Mouse (Mus musculus) neural tube, embryonic 13.5 days (tissue): ENCODE data around the gene Tbx6. TPM values are rescaled to one million over a fixed set of nuclear protein-coding genes. Genes with fewer than 3 reads are reported as not detected.

Source experiments
- ATAC-seq: fragments of 200-750 bp; cut with Nextera tagmentation; 2 replicates; pipeline ENCODE4 v1.8.0; 2017; ENCODE audit warnings: low read depth, mild to moderate bottlenecking, moderate TSS enrichment, moderate library complexity
- H3K27ac ChIP-seq: fragments of 300-500 bp; sonication (generic); replicated peaks from 2 replicates; pipeline ENCODE4 v1.5.1; 2015; ENCODE audit warnings: moderate library complexity, mild to moderate bottlenecking, inconsistent platforms
- H3K27me3 ChIP-seq: fragments of 300-500 bp; sonication (generic); 2 replicates; pipeline ENCODE4 v1.6.1; 2015; ENCODE audit warnings: mild to moderate bottlenecking, inconsistent platforms
- H3K36me3 ChIP-seq: fragments of 300-500 bp; sonication (generic); 2 replicates; pipeline ENCODE4 v1.6.1; 2015; ENCODE audit warnings: mild to moderate bottlenecking, inconsistent platforms
- H3K4me1 ChIP-seq: fragments of 300-500 bp; sonication (generic); replicated peaks from 2 replicates; pipeline ENCODE4 v1.6.1; 2015; ENCODE audit warnings: inconsistent platforms
- H3K4me2 ChIP-seq: fragments of 300-500 bp; sonication (generic); 2 replicates; pipeline ENCODE4 v1.6.1; 2015; ENCODE audit warnings: inconsistent platforms, mild to moderate bottlenecking, moderate library complexity
- H3K4me3 ChIP-seq: fragments of 300-500 bp; sonication (generic); 2 replicates; pipeline ENCODE4 v1.5.1; 2015; ENCODE audit warnings: mild to moderate bottlenecking, inconsistent platforms
- H3K9ac ChIP-seq: fragments of 300-500 bp; sonication (generic); 2 replicates; pipeline ENCODE4 v1.6.1; 2015; ENCODE audit warnings: moderate library complexity, mild to moderate bottlenecking, inconsistent platforms
- H3K9me3 ChIP-seq: fragments of 300-500 bp; sonication (generic); 2 replicates; pipeline ENCODE4 v1.6.1; 2016; ENCODE audit warnings: inconsistent platforms
- WGBS: fragments of 180-500 bp; shearing (Covaris S2); methylation state at CpG from one replicate; pipeline ENCODE4 v1.1.7; 2015; 5-methylcytosine and 5-hydroxymethylcytosine counted together
- polyA plus RNA-seq: library from polyadenylated mRNA; unstranded; fragments of >200 nt; fragmentation: Nextera tagmentation; extraction: Ambion mirVana; gene quantifications from 2 replicates; pipeline ENCODE4 v1.2.1, GENCODE M21; 2015

The Tbx6 gene
- polyA plus RNA-seq, 1 experiment from 2014 or later = 0.25 TPM

DNA sequence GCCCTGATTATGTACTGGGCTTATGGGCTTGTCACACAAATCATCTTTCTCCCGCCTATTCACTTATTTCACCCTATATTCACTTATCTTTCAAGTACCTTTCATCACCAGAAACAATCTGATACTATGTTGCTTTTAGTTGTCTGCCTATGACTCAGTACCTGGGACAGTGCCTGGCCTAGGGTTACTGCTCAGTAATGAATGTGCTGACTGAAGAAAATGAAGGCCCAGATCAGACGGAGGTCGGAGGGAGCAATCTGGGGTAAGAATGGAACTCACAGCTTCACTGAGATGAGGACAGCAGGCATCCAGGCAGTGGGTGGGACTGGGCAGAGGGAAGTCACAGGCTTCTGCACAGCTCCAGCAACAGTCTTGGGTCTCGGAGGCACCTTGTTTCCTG is 26.1 kb downstream of the Tbx6 start:
- Histone ChIP-seq H3K4me3 (no peak overlapping the region), H3K27ac (0 out of 2 replicates have a peak overlapping the region, but pooled peaks have one; percentile 13), H3K36me3 (0 out of 2 replicates have a peak, but pooled peaks cover 10% of the 10 kb centered on the region), H3K9ac (peak overlapping the region; percentile 84), H3K4me1 (peaks cover 23% of the 10 kb centered on the region), H3K27me3 (no peaks in the 10 kb centered on the region), H3K9me3 (no peaks in the 10 kb centered on the region), H3K4me2 (peak overlapping the region; percentile 86)
- ATAC-seq = no peak
- 78% methylated on average over 4 of the region's 4 CpGs for WGBS

DNA sequence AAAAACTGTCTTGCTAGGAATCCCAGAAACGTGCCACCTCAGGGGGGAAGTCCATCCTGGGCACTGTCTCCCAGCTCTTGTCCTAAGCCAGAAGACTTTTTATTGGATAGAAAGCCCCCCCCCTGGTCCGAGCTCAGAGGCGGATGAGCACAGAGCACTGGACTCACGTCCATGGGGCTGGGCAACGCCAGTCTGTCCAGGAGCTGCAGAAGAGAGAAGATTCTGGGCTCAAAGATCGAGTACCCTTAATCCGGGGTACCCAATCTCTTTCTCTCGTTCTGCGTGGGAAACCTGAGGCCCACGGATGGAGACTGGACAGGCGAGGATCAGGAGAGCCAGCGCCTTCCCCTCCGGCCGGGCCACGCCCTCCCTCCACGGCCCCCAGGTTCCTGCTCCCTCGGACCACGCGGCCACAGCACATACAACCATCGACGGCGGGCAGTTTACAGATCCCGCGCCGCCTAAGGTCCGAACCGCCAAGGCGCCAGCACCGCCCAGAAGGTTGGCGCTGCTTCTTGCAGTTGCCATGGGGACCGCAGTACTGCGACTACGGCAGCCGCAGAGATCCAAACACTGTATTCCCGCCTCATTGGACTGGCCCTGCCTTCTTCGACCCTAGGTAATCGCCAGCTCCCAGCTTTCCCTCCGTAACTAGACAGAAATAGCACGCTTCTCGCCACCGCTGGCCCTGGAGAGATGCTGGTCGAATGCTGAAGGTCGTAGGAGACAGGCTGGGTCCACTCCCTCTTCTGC is 27.6 kb downstream of the Tbx6 start:
- under 1% methylated on average over 43 of the region's 43 CpGs for WGBS
- ATAC-seq = peak; percentile 92
- Histone ChIP-seq H3K4me3 (peak overlapping the region; percentile 71), H3K9ac (peak overlapping the region; percentile 84), H3K4me2 (peak overlapping the region; percentile 86), H3K4me1 (peaks cover 23% of the 10 kb centered on the region), H3K27me3 (no peaks in the 10 kb centered on the region), H3K36me3 (0 out of 2 replicates have a peak, but pooled peaks cover 3% of the 10 kb centered on the region), H3K9me3 (no peaks in the 10 kb centered on the region), H3K27ac (peak overlapping the region; percentile 76)

DNA sequence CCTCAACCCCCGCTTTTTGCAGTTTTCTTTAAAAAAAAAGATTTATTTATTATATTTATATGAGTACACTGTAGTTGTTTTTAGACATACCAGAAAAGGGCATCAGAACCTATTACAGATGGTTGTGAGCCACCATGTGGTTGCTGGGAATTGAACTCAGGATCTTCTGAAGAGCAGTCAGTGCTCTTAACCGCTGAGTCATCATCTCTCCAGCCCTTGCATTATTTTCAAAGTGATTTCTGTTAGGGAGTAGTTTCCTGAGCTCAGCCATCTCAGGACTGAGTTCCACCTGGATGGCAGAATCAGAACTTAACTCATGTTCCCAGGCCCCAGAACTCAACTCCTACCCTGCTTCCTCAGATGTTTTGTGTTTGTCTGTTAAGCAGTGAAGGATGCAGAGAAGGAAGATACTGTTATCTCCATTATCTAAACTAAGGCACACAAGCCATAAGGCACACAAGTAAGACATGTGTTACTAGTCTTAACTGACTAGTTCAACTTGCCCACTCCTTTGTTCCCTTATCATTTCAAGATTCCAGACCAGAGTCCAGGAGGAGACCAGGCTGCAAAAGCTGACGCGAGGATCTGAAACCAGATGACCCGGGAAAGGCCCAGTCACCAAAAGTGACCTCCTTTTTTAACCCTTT is 28.6 kb downstream of the Tbx6 start:
- Histone ChIP-seq H3K4me3 (0 out of 2 replicates have a peak overlapping the region, but pooled peaks have one; percentile 71), H3K27me3 (no peaks in the 10 kb centered on the region), H3K27ac (peak overlapping the region; percentile 76; the same call in 1 of the 2 replicates), H3K9ac (peak overlapping the region; percentile 84; the same call in 1 of the 2 replicates), H3K36me3 (no peaks in the 10 kb centered on the region), H3K4me2 (peak overlapping the region; percentile 86), H3K4me1 (peaks cover 23% of the 10 kb centered on the region), H3K9me3 (no peaks in the 10 kb centered on the region)
- WGBS = 76% methylated on average over 5 of the region's 5 CpGs
- ATAC-seq = no peak

DNA sequence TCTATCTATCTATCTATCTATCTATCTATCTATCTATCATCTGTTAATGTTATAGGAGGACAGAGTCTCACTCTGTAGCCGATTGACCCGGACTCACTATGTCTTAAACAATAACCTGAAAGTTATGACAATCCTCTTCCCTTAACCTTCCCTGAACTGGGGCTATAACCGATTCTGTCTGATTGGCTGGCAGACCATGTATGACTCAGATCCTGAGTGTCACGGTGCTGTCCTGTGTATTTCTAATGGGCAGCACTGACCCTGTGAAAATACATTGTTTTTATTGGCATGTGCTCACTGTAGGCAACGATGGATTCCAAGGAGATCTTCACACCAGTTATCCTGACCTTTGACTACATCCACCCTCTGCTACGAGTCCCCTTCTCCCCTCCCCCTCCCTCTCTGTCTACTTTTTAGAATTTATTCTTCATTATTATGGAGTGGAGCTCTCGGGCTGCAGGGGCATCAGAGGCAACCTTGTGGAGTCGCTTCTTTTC is 34.5 kb downstream of the Tbx6 start:
- Histone ChIP-seq H3K27me3 (no peaks in the 10 kb centered on the region), H3K4me2 (no peak overlapping the region), H3K4me3 (no peak overlapping the region), H3K9ac (no peak overlapping the region), H3K9me3 (0 out of 2 replicates have a peak, but pooled peaks cover 4% of the 10 kb centered on the region), H3K36me3 (no peaks in the 10 kb centered on the region), H3K4me1 (no peaks in the 10 kb centered on the region), H3K27ac (no peak overlapping the region)
- no peak for ATAC-seq
- 53% methylated on average over 8 of the region's 8 CpGs for WGBS

DNA sequence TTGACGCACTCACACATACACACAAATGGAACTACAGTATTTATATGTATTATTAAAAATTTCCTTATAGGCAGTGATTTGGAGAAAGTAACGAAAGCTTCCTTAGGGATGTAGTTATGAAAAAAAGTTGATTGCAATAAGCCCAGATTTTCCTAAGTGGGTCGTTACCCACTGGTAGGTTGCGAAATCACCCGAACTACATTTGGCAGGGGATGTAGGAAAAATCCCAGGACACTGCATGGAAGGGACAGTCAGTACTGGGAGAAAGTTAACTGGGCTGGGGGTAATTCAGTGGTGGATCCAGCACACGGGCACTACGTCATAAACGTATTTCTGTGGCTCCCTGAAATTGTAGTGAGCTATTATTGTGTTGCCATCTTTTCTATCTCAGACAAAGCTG is 35.2 kb downstream of the Tbx6 start:
- Histone ChIP-seq H3K9ac (no peak overlapping the region), H3K4me3 (no peak overlapping the region), H3K27me3 (no peaks in the 10 kb centered on the region), H3K36me3 (no peaks in the 10 kb centered on the region), H3K4me2 (no peak overlapping the region), H3K9me3 (0 out of 2 replicates have a peak, but pooled peaks cover 4% of the 10 kb centered on the region), H3K4me1 (0 out of 2 replicates have a peak, but pooled peaks cover under 1% of the 10 kb centered on the region), H3K27ac (no peak overlapping the region)
- WGBS = 89% methylated on average over 8 of the region's 8 CpGs
- ATAC-seq = no peak

DNA sequence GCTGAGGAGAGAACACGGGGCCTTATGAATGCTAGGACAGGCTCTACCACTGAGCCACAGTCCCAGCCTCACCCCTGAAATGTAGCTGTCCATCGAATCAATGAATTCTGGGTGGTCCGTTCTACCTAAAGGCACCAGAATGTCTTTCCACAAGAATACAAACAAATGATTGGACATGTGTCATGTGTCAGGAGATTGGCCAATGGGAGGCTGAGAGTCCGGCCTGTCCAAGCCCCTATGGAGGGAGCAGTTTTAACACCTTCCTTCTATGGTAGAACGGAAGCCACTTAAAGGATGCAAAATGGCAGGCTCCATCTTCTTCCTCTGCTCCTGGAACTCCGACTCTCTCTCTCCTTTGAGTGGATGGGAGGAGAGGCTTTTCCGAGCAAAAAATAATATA is 36.3 kb downstream of the Tbx6 start:
- H3K4me1 ChIP-seq = peaks cover 12% of the 10 kb centered on the region
- H3K9ac ChIP-seq = no peak overlapping the region
- no peaks in the 10 kb centered on the region for H3K27me3 ChIP-seq
- 90% methylated on average over 7 of the region's 7 CpGs for WGBS
- no peak overlapping the region for H3K27ac ChIP-seq
- H3K4me3 ChIP-seq = no peak overlapping the region
- ATAC-seq = no peak
- no peak overlapping the region for H3K4me2 ChIP-seq
- 0 out of 2 replicates have a peak, but pooled peaks cover 4% of the 10 kb centered on the region for H3K9me3 ChIP-seq
- H3K36me3 ChIP-seq = no peaks in the 10 kb centered on the region

DNA sequence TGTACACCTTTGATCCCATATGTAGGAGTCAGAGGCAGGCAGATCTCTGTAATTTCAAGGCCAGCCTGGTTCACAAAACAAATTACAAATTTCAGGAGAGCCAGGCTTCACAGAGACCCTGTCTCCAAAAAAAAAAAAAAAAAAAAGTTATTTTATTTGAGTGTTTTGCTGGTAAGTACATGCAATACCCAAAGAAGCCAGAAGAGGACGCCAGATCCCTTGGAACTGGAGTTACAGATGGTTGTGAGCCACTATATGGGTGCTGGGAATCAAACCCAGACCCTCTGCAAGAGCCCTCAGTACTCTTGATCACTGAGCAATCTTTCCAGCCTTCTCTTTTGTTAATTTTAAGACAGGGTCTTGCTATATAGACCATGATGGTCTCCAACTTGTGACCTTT is 37.5 kb downstream of the Tbx6 start:
- ATAC-seq = no peak
- Histone ChIP-seq H3K4me1 (peaks cover 17% of the 10 kb centered on the region), H3K4me2 (no peak overlapping the region), H3K27me3 (no peaks in the 10 kb centered on the region), H3K4me3 (no peak overlapping the region), H3K9me3 (0 out of 2 replicates have a peak, but pooled peaks cover 4% of the 10 kb centered on the region), H3K9ac (no peak overlapping the region), H3K36me3 (no peaks in the 10 kb centered on the region), H3K27ac (no peak overlapping the region)
- 50% methylated on average over 1 of the region's 1 CpGs for WGBS

DNA sequence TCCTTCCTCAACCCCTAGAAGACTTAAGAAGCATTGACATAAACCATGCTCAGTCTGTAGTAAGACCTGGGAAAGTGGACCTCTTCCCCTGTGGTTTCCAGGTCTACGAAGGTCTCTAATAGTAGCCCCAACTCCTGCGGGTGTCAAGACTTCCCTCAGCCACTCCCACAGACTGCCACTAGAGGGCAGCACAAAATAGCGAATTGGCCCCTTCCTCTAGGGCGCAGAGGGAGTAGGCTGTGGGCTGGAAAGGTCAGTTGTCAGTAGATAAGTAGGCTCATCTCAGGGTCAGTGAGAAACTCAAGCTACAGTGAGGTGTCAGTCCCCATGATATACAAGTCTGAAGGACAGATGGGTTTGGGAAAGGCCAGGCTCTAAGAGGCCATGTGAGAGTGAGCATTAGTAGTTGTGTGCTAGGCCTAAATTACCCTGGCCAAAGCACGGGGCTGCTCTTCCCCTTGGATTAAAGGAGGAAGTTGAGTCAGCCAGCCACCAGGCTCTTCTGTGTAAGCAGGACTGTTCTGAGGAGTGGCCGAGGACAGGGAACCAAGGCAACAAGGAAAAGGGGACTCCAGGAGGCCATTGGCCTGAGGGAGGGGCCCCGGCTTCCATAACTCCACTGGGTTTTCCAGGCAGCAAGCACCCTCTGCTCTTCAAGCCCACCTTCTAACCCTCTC is 40.7 kb downstream of the Tbx6 start:
- Histone ChIP-seq H3K4me3 (peak overlapping the region; percentile 67), H3K27ac (peak overlapping the region; percentile 90), H3K4me2 (peak overlapping the region; percentile 71), H3K27me3 (no peaks in the 10 kb centered on the region), H3K4me1 (peaks cover 49% of the 10 kb centered on the region), H3K9me3 (0 out of 2 replicates have a peak, but pooled peaks cover 4% of the 10 kb centered on the region), H3K9ac (peak overlapping the region; percentile 95), H3K36me3 (peaks cover 9% of the 10 kb centered on the region; the same call in 1 of the 2 replicates)
- no peak for ATAC-seq
- WGBS = 25% methylated on average over 7 of the region's 7 CpGs

DNA sequence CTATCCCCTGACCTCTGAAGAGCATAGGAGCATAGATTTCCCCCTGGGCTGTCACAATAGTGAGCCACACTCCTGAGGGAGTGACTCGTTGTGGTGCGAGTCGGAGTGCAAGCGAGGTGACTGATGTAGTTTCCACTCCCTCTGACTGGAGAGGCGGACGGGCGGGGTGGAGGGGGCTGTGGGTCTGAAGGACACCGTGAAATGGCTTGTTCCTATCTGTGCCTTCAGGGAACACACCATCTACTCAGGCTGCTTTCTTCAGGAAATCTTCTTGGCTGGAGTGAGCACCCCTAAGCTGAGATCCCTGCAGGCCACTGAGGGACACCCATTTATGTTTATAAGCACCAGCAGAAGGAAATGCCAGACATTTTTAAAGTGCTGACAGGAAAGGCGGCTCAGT is 41.5 kb downstream of the Tbx6 start:
- peak overlapping the region; percentile 95 for H3K9ac ChIP-seq
- H3K27ac ChIP-seq = peak overlapping the region; percentile 90
- peak overlapping the region; percentile 67 for H3K4me3 ChIP-seq
- 0 out of 2 replicates have a peak, but pooled peaks cover 4% of the 10 kb centered on the region for H3K9me3 ChIP-seq
- peaks cover 53% of the 10 kb centered on the region for H3K4me1 ChIP-seq
- peak overlapping the region; percentile 71 for H3K4me2 ChIP-seq
- H3K36me3 ChIP-seq = peaks cover 13% of the 10 kb centered on the region; the same call in 1 of the 2 replicates
- ATAC-seq = peak; percentile 38
- WGBS = 11% methylated on average over 9 of the region's 9 CpGs
- no peaks in the 10 kb centered on the region for H3K27me3 ChIP-seq

DNA sequence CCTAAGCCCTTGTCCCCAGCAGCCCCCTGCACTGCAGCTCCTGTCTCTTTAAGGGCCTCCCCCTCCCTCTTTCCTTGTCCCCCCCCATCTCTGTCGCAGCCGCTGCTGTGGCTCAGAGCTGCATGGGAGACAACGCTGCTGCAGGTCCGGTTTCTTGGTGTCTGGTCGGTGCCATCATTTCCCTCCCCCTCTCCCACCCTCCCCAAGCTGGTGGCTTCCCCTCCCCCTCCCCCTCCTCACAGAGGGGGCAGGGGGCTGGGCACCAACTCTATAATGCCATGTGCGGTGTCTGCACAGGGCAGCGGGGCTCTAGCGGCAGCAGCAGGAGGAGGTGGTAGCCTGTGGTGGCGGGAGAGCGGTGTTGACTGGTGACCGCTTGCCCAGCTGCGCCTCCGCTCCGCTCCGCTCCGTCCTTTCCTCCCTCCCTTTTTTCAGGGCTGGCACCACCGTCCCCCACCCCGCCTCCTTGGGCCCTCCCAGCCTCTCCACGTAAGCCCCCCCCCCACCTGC is 42.0 kb downstream of the Tbx6 start:
- ATAC-seq = peak; percentile 84
- H3K27ac ChIP-seq = peak overlapping the region; percentile 90
- peak overlapping the region; percentile 95 for H3K9ac ChIP-seq
- H3K4me3 ChIP-seq = peak overlapping the region; percentile 67
- no peaks in the 10 kb centered on the region for H3K27me3 ChIP-seq
- H3K4me2 ChIP-seq = peak overlapping the region; percentile 71
- 2% methylated on average over 19 of the region's 19 CpGs for WGBS
- H3K4me1 ChIP-seq = peaks cover 54% of the 10 kb centered on the region
- H3K9me3 ChIP-seq = 0 out of 2 replicates have a peak, but pooled peaks cover 4% of the 10 kb centered on the region
- peaks cover 15% of the 10 kb centered on the region; the same call in 1 of the 2 replicates for H3K36me3 ChIP-seq

DNA sequence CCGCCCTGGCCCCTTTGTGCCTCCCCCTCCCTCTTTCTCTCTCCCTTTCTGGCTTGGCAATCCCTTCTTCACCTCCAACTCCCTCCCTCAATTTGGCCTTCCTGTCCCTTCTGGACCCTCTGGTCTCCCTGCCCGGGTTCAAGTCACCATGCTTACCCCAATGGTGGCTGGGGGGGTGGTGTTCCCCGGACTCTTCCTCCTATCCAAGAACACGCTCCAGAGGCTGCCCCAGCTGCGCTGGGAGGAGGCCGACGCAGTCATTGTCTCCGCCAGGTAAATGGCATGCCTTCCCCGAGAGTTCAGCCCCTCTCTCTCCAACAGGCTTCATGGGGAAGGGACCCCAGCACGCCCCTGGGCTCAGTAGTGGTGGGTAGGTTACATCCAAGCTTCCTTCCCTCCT is 42.7 kb downstream of the Tbx6 start:
- peak; percentile 16; the same call in 1 of the 2 replicates for ATAC-seq
- H3K4me1 ChIP-seq = peaks cover 54% of the 10 kb centered on the region
- 8% methylated on average over 10 of the region's 10 CpGs for WGBS

More for the DNA sequence above, 42.7 kb downstream of the Tbx6 start:
- Histone ChIP-seq H3K27me3 (no peaks in the 10 kb centered on the region; the same call in 1 of the 2 replicates), H3K4me2 (peak overlapping the region; percentile 71), H3K27ac (peak overlapping the region; percentile 90), H3K4me3 (peak overlapping the region; percentile 67), H3K9ac (peak overlapping the region; percentile 95), H3K36me3 (peaks cover 22% of the 10 kb centered on the region), H3K9me3 (0 out of 2 replicates have a peak, but pooled peaks cover 2% of the 10 kb centered on the region)
